Mouse (Mus musculus) gastrocnemius, postnatal 14 days (tissue): Measurements from ENCODE around the gene Mkrn1. TPM values are rescaled to one million over a fixed set of nuclear protein-coding genes. Genes with fewer than 3 reads are reported as not detected.

Source experiments
- total RNA-seq, 2 experiments: library from RNA; stranded (reverse); gene quantifications; 2 replicates each; pipeline ENCODE4 v1.2.3; 2021

The Mkrn1 gene
- total RNA-seq, 2 experiments from 2014 or later, result 25.0 to 26.7 TPM

Other genes with a start within 250 kb of the Mkrn1 start
- gene Kdm7a, start 213.7 kb downstream of the Mkrn1 start, total RNA-seq, result 10 to 100 TPM; 15.0 to 16.6 TPM
- 10 to 100 TPM; 12.9 to 19.1 TPM for gene Slc37a3, start 42.8 kb downstream of the Mkrn1 start, total RNA-seq
- gene Rab19, start 39.3 kb downstream of the Mkrn1 start, total RNA-seq, result not detected
- gene Dennd2a, start 137.4 kb upstream of the Mkrn1 start, total RNA-seq, result 10 to 100 TPM in 1 of 2 experiments, 1 to 10 TPM in 1; 8.2 to 10.9 TPM
- 1 to 10 TPM; 7.0 to 7.7 TPM for gene Adck2, start 153.4 kb upstream of the Mkrn1 start, total RNA-seq
- gene Gm42420, start 165.3 kb upstream of the Mkrn1 start, total RNA-seq, result not detected
- gene Ndufb2, start 172.1 kb upstream of the Mkrn1 start, total RNA-seq, result 100 to 1,000 TPM; 321 to 366 TPM